Mouse (Mus musculus): ENCODE data around the gene Rbmx.
A peak's percentile ranks its signal among the peaks of the same experiment; 100 is the strongest.

Rbmx gene

DNA sequence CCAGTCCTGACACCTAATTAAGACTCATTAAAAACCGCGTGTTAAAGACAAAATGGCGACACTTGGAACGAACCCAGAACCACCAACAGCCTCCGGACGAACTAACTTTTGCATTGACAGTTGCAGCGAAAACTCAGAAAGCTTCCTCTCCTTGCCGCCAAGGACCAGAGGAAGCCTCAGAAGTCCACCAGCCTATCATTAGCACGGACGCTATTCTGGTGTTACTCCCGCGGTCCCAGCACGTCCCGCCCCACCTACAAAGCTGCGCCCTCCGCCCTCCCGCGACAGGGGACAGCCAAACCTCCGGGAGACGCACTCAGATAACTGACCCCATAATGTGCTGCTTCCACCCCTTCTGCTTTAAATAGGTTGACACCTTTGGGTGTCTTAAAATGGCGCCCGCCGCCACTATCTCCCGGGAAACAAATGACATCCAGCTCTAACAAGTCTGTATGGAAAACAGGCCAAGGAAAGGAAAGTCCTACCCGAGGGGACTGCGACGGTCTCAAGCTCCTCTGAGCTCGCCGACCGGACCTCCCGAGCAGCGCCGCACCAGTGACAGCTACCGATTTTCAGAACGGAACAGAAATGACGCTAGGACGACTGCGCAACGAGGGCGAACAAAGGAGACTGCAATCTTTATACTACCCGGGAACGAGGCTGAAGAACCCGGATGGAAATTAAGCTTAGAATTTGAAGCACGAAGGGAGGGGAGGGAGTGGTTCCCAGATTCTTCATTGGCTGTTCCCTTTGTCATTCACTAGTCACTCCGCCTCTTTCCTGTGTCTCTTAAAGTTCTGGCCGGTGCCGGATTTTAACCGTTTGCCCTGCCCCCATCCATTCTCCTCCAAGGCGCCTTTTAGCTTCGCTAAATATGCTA is at the start of gene Rbmx:
Gene Rbmx (minus strand): TSS at position 670 of the 880 bp plus-strand sequence.
- peak; percentile 81 for DNase-seq

DNA sequence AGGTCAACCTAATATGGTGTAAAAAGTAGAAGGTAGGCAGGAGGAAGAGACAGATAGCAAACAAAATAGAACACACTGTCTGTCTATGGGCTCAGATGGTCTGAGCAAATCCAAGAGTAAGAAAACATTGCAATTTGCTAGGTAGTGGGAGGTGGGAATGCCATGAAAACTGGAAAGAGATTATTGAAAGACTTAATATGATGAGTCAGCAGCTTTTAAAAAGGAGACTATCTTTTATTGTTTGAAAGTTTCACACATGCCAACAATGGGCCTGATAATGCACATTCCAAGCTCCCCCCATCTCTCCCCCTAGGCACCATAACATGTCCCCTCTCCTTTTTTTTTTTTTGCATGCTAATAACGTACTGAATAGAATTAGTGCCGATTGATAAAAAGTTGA is 41.1 kb upstream of the Rbmx start:
- DNase-seq: no peak

DNA sequence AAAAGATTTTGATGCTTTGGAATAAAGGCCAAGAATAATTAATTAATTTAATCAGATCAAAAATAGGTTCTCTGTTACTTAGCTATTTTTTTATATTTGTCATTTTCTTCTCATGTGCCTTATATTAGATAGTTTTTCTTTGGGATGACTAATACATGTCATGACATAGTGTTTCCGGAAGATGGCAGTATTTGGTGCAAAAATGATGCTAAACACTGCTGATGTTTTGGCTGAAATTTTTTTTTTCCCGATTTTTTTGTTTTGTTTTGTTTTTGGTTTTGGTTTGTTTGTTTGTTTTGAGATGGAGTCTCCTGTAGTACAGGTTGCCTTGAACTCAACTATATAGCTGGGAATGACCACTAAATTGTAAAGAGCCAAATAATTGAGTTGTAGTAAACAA is 38.8 kb upstream of the Rbmx start:
- DNase-seq: no peak

DNA sequence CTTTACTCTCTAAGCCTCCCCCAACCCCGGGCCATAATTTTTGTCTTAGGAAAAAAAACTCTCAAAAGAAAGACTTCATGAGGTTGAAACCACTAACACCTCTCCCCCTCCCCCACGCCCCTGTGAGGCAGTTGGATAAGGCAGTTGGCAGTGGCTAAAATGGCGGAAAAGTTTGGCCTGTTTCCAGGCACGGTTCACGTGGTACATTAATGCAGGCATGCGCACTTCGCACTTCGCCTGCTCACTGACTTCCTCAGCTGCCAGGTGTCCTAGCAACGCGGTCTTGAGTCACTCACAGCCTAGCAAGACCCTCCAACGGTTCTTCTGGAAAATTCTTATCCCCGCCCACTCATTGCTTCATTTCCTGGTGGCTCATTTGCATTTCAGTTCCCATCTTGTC is 15.9 kb upstream of the Rbmx start, which contains the start of gene Gm364:
Gene Gm364 (plus strand): TSS at position 386 of the 400 bp plus-strand sequence.
- DNase-seq: no peak

DNA sequence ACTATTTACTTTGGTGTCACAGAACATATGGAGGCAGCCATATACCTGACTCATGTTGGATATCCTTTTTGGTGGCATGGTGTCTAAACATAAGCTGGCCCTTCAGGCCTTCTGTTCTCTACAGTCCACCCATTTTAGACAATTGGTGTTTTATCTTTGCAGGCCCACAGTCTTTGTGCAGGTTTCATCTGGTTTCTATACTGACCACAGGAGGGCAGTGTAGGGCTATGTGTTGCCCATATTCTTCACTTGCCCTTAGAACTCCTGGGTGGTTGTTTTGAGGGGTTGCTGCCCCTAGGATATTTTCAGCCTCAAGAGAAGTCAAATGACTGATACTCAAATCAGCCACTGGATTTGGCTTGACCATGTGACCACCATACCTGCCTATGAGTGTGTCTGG is 10.8 kb upstream of the Rbmx start:
- DNase-seq: peak; percentile 24

DNA sequence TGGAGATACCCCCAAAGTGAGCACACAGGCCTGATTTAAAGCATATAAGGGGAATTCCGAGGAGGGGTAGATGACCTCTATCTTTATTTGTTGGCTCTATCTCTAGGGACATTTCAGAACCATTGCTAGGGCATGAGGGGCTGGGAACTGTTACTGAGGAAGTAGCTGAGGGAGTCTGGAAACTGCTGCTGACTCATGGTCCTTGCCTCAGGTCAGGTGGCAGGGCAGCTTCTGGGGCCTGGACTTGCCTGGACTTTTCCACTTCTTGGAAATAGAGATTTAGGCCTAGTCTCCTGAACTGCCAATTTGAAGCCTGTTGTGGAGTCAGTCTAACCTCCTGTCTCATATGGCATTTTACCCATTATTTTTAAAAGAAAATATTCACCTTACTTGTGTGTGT is 8.6 kb upstream of the Rbmx start:
- no peak for DNase-seq

DNA sequence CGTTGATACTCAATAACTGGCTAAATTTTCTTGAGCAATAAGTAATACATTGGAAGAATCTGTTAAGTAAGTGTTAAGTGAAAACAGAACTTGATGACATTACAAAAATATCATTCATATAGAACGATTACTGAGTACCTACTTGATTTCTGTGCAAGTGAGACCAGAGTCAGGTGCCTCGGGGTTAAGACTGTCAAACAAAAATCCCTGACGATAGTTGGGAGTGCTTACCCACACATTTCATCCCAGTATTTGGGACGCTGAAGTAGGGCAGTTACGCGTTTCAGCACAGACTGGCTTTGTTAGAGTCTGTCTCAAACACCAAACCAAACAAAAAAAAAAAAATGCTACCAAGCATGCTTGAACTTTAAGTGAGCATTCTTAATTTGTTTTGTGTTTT is 576 bp upstream of the Rbmx start:
- DNase-seq: peak; percentile 15

DNA sequence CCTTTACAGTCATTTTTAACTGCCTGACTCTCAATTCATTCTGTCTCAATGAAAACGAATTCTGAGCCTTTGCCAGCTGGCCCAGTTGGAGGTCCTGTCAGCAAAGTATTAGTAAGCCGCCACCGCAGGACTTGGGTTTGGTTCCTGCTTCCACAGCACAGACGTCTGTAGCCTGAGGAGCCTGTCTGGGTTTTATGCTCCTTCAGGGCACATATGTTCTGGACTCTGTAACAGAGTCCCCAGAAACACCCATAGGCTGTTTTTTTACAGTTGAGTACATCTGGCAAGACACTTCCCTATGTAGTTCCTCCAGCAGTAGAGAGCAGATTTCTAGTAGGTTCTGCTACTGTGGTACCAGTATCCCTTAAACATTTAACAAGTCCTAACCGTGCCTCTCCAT is 11.9 kb downstream of the Rbmx start:
- DNase-seq: no peak

DNA sequence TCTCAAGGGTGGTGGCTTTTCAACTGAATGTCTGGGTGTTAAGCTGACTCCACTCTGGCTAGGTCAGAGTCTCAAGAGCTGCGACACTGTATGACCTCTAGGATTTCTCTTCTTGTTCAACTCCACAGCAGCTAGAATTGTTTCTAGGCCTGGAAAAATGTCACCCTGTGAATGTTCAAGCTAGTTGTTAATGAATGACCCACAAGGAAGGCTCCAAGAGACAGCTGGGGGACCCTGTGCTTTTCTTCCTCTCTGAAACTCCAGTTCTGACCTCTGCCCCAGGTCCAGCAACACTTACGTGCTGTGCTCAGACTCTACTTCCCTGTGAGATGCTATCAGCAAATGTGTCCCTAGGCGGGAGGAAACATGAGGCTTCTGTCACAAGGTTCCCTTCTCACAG is 14.3 kb downstream of the Rbmx start:
- DNase-seq: no peak

DNA sequence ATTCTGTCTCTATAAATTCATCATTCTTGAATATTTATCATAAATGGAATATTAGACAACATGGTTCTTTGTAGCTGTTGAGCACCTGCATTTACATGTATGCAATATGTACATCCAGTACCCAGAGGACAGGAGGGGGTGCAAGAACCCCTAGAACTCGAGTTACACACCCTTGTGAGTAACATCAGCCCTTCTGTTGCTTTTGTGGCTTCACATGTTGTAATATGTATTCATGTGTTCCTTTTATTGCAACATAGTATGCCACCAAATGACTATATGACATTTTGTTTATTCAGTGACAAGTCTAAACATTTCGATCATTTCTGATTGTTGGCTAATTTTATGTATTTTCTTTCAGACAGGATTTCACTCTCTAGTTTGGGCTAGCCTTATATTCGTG is 15.7 kb downstream of the Rbmx start:
- no peak for DNase-seq

DNA sequence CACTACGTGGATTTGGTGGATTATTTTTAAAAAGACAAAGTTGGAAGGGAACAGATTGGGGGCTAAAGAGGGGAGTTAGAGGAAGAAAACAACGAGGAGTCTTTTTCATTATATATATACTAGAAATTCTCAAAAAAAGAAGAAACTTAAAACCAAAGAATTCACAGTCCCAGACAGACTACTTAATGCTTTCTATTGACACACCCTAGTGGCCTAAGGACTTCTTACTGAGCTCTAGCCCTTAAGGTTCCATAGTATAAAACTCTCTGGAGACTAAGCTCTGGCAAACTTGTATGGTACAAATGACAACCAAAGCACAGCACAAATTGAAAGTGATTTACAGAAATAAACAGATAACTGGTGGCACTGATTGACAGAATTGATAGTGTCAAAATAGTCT is 18.8 kb downstream of the Rbmx start:
- no peak for DNase-seq

DNA sequence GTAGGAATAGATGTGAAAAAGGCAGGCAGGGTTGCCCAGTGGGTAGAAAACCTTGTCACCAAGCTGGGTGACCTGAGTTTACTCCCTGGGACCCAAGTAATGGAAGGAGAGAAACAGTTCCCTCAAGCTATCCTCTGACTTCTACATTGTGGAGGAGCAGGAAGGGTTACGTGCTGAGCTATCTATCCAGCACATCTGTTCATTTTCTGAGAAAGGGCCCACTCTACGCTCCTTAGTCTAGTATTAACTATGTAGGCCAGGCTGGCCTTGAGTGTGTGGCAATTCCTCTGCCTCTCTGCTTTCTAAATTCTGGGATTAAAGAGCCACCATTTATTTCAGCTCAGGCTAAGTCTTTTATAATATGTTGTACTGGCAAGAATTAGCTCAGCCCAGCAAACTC is 19.3 kb downstream of the Rbmx start:
- no peak for DNase-seq

DNA sequence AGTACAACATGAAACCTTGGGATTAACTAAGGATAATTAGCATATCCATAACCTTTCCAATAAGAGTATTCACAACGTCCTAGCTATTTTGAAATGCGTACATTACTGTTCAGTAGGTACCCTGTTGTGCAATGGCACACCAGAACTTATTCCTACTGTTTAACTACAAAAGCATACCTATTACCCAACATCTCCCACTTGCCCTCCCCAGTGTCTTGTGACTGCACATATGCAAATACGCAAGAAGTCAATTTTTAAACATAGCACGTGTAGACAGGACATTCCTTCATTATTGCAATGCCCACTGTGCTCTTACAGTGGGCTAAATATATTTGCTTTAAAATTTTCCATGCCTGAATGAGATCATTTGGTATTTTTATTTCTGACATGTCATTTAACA is 19.9 kb downstream of the Rbmx start:
- DNase-seq: no peak

DNA sequence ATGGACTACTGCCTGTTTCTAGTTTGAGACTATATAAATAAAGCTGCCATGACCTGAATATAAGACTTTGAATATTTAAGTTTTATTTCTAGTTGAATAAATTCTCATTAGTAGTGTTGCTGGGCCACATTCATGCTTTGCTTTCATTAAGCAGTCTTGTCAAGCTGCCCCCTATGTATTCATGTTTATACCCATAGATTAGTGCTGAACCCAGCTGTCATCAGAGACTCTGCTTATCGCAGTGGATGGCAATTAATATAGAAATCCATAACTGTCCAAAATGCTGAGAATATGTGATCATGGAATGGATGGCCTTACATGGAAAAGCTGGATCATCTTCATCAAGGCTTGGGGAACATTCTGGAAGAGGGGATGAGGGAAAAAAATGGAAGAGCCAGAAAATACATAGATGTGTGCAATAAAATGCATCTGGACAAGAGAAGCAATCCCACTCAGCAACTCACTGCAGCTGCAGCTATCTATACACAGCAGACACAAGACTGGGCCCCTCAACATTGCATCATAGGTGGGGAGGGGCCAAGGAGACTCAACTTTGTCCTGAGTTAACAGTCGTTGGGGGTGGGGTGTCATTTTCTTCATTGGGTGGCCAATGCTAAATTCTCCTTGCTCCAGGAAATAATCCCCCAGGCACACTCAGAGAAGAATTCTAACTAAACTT is 27.8 kb downstream of the Rbmx start:
- no peak for DNase-seq

DNA sequence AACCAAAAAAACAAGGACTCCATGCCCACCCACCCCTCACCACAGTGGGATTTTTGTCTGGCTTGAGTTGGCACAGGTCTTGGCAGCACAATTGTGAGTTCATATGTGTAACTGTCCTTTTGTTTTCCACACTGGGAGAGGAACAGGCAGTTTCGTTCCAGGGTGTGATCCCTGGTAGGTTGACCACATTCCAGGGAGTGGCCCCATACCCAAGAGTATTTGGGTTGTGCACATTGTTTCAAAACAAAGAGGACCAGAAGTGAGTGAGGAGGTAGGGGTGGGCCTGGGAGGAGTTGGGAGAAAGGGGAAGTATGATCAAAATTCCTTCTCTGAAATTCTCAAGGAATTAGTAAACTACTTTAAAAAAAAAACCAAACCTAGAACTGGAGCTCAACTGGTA is 33.5 kb downstream of the Rbmx start:
- DNase-seq: no peak

DNA sequence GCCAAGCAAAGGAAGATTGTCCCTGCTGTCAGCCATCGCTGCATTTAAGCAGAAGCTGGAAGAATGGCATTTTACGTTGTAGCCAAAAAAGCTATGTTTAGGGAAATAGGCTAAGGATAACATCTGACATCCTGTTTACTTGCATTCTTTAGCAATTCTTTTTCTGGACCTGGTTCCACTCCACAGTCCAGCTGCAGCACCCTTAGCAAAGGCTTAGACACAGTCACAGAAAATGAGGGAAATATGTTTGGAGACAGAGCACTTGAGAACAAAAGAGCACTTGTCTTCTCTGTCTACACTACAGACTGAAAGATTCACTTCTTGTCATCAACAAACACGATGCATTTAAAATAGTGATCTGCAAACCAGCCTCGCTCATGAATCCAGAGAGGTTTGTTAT is 53.6 kb downstream of the Rbmx start:
- DNase-seq: no peak

DNA sequence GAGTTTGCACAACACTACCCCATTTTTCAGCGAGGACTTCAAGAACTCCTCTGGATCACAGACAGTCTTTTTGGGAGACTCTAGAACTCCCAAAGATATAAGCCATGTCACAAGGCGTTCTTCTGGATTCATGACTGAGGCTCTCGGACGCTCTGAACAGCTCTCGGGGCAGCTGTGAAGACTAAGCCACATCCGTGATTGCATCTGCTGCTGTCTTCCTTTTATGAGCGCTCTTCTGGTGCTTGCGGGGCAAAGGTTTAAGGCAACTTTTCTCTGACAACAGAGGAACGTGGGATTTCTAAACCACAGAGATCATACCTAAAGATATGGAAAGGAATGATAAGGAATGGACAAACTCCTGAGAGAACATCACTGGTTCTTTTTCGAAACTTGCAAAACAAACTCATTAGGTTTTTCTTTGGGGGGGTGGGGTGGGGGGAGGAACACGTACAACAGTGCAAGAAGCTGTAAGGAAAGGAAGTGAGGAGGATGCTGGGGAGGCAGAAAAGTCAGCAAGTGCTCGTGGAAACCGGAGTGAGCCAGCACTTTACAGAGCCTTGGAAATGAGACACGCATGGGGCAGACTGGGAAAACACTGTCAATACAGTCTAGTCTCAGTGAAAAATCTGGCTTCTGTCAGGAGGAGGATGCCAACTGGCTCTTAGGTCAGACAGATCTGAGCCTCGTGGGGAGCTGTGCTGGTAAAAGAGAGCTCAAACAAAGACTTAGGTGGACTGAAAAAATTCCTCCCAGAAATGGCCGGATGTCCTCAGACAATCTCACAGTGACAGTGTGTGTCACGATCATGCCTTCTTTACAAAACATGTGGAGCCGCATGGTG is 54.2 kb downstream of the Rbmx start, which contains the start of gene Arhgef6:
Gene Arhgef6 (minus strand): TSS at position 359 of the 841 bp plus-strand sequence.
- DNase-seq: peak; percentile 49

DNA sequence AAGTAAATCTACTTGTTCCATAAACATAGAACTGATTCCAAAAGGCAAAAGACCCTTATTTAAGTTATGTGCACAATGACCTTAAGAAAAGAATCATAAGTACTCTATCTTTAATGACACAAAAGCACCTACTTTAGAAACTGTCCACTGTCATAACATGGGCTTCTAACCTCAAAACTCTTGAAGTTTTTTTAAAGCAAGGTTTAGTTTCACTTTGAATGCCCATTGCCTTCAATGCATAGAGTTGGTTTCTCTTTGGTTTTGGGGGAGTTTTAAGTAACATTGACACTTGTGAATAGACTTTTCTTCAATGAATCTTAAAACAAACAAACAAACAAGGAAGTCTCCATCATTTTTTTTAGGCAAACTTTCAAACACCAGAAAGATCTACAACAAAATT is 55.3 kb downstream of the Rbmx start:
- DNase-seq: no peak

DNA sequence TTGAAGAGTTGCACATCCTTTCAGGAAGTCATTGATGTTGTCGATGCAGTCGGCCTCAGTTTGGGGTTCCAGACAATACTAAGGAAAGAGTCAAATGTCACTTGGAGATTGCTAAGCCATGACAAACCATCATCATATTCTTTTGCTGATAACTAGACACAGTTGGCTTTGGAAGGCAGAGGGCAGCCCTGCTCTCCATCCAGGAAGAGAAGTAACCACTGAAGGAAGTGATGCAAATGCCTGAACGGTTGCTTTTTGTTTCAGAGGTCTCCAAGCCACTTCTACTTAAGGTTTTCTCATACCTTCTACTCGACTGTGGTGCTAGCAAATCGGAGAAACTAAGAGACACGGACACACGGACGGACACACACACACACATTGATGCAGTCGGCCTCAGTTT is 55.9 kb downstream of the Rbmx start:
- DNase-seq: peak; percentile 27

DNA sequence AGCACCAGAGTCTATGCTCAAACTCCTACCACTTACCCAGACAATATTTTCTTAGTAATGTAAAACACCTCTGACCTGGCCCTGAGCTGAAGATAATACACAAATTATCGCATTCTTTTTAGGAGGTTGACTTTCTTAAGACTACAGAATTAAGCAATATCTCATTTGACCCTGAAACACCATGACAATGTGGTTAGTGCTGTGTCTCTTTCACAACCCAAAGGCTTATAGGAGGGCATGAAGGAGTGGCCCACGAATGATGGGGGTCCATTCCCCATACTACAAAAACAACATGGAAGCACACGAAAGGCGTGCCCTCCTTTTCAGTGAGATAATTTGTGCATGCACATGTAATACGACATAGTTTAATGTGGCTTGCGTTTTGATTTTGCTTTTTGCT is 57.5 kb downstream of the Rbmx start:
- DNase-seq: no peak

All from thymus, postnatal 4 days (tissue).